ENCODE assay signal across 8 mouse cellular contexts in genomic region chr4:155490456-155490855, GRCm38 (mm10). TPM values are rescaled to one million over a fixed set of nuclear protein-coding genes. Genes with fewer than 3 reads are reported as not detected.
A peak's percentile ranks its signal among the peaks of the same experiment; 100 is the strongest.
DNase-seq lines count a peak whose midpoint lies in the region; ATAC-seq lines count a peak whose summit lies in the region.

No protein-coding gene starts in this region.

- H3K36me3 ChIP-seq in heart, embryonic 11.5 days (ENCODE audit: control insufficient read depth, insufficient read depth, low read length), result no peaks in the 10 kb centered on the region
- H3K36me3 ChIP-seq in embryonic facial prominence, embryonic 10.5 days (replicated peaks), result no peaks in the 10 kb centered on the region; the same call in 1 of the 2 replicates
- H3K36me3 ChIP-seq in intestine, embryonic 15.5 days, result no peaks in the 10 kb centered on the region
- H3K36me3 ChIP-seq in midbrain, embryonic 11.5 days (ENCODE audit: control insufficient read depth, insufficient read depth, low read length), result no peaks in the 10 kb centered on the region

- H3K9ac ChIP-seq in heart, embryonic 11.5 days (ENCODE audit: low read depth, low read length), result peak overlapping the region; percentile 99
- peak overlapping the region; percentile 99 for H3K9ac ChIP-seq in intestine, embryonic 15.5 days
- peak overlapping the region; percentile 100 for H3K9ac ChIP-seq in midbrain, embryonic 11.5 days (ENCODE audit: low read length)

- H3K27me3 ChIP-seq in heart, embryonic 11.5 days (ENCODE audit: control insufficient read depth, insufficient read depth, low read length), result no peaks in the 10 kb centered on the region
- H3K27me3 ChIP-seq in embryonic facial prominence, embryonic 10.5 days (replicated peaks; ENCODE audit: low read depth, poor library complexity, severe bottlenecking), result no peaks in the 10 kb centered on the region
- H3K27me3 ChIP-seq in intestine, embryonic 15.5 days (replicated peaks), result no peaks in the 10 kb centered on the region
- H3K27me3 ChIP-seq in midbrain, embryonic 11.5 days (ENCODE audit: control insufficient read depth, insufficient read depth, low read length), result no peaks in the 10 kb centered on the region; the same call in 1 of the 2 replicates

- WGBS in heart, embryonic 11.5 days (ENCODE audit: insufficient replicate concordance), result 40% methylated on average over 5 of the region's 5 CpGs
- WGBS in embryonic facial prominence, embryonic 10.5 days, result 36% methylated on average over 5 of the region's 5 CpGs
- 21% methylated on average over 5 of the region's 5 CpGs for WGBS in intestine, embryonic 15.5 days
- 28% methylated on average over 5 of the region's 5 CpGs for WGBS in midbrain, embryonic 11.5 days

- peak overlapping the region; percentile 91; the same call in 1 of the 2 replicates for H3K27ac ChIP-seq in heart, embryonic 11.5 days (ENCODE audit: low read depth, low read length)
- peak overlapping the region; percentile 100 for H3K27ac ChIP-seq in embryonic facial prominence, embryonic 10.5 days (replicated peaks)
- H3K27ac ChIP-seq in intestine, embryonic 15.5 days, result peak overlapping the region; percentile 78
- H3K27ac ChIP-seq in midbrain, embryonic 11.5 days (ENCODE audit: low read depth, low read length), result peak overlapping the region; percentile 84; the same call in 1 of the 2 replicates

- no peak for ATAC-seq in heart, embryonic 11.5 days (replicated peaks; ENCODE audit: insufficient number of reproducible peaks, low FRiP score, low TSS enrichment)
- ATAC-seq in intestine, embryonic 15.5 days, result no peak
- no peak; the same call in 1 of the 2 replicates for ATAC-seq in midbrain, embryonic 11.5 days (ENCODE audit: low FRiP score)
- no peak for ATAC-seq in megakaryocyte-erythroid progenitor cell, adult 5-6 weeks (replicated peaks; ENCODE audit: low FRiP score, low TSS enrichment, poor library complexity, severe bottlenecking)

- no peak for DNase-seq in heart, adult 9 months (ENCODE audit: low spot score in 2 of 2)
- DNase-seq in embryonic facial prominence, embryonic 10.5 days (ENCODE audit: low spot score), result no peak
- DNase-seq in midbrain, embryonic 11.5 days (ENCODE audit: low spot score, missing footprints), result no peak
- DNase-seq in retina, postnatal 1 day, result no peak
- no peak for DNase-seq in MN1 (ENCODE audit: low spot score)

- peak overlapping the region; percentile 71 for H3K4me3 ChIP-seq in heart, embryonic 11.5 days (ENCODE audit: low read depth, low read length)
- H3K4me3 ChIP-seq in embryonic facial prominence, embryonic 10.5 days, result peak overlapping the region; percentile 100
- peak overlapping the region; percentile 98 for H3K4me3 ChIP-seq in intestine, embryonic 15.5 days (replicated peaks)
- peak overlapping the region; percentile 99 for H3K4me3 ChIP-seq in midbrain, embryonic 11.5 days (ENCODE audit: low read depth, low read length)

- H3K9me3 ChIP-seq in heart, embryonic 11.5 days (replicated peaks; ENCODE audit: control insufficient read depth, low read length), result no peaks in the 10 kb centered on the region
- H3K9me3 ChIP-seq in embryonic facial prominence, embryonic 10.5 days, result no peaks in the 10 kb centered on the region
- H3K9me3 ChIP-seq in intestine, embryonic 15.5 days, result no peaks in the 10 kb centered on the region
- no peaks in the 10 kb centered on the region for H3K9me3 ChIP-seq in midbrain, embryonic 11.5 days (ENCODE audit: control insufficient read depth, low read length)

- H3K4me1 ChIP-seq in heart, embryonic 11.5 days (ENCODE audit: control insufficient read depth, insufficient read depth, low read length), result peaks cover 45% of the 10 kb centered on the region
- H3K4me1 ChIP-seq in embryonic facial prominence, embryonic 10.5 days, result peaks cover 64% of the 10 kb centered on the region
- H3K4me1 ChIP-seq in intestine, embryonic 15.5 days (replicated peaks), result peaks cover 57% of the 10 kb centered on the region
- H3K4me1 ChIP-seq in midbrain, embryonic 11.5 days (ENCODE audit: control insufficient read depth, insufficient read depth, low read length), result peaks cover 19% of the 10 kb centered on the region

- H3K4me2 ChIP-seq in heart, embryonic 11.5 days, result peak overlapping the region; percentile 81
- peak overlapping the region; percentile 76 for H3K4me2 ChIP-seq in intestine, embryonic 15.5 days (replicated peaks)
- peak overlapping the region; percentile 74 for H3K4me2 ChIP-seq in midbrain, embryonic 11.5 days

RNA-seq across cellular contexts. Expression of gene Gnb1, which starts 0.7 kb away (rescaled TPM):
- 410 and 416 TPM in 2 replicates for polyA plus RNA-seq in heart, embryonic 11.5 days (2014; fragmentation: Nextera tagmentation; extraction: Ambion mirVana)
- polyA plus RNA-seq in embryonic facial prominence, embryonic 10.5 days (2016; fragmentation: Nextera tagmentation; extraction: Ambion mirVana), result 642 and 655 TPM in 2 replicates
- 460 and 467 TPM in 2 replicates for polyA plus RNA-seq in intestine, embryonic 15.5 days (2015; fragmentation: Nextera tagmentation; extraction: Ambion mirVana)
- polyA plus RNA-seq in midbrain, embryonic 11.5 days (2014; fragmentation: Nextera tagmentation; extraction: Ambion mirVana), result 771 and 811 TPM in 2 replicates
- total RNA-seq in megakaryocyte-erythroid progenitor cell, adult 5-6 weeks (2014; fragmentation: Nextera tagmentation), result 219 and 229 TPM in 2 replicates
- total RNA-seq in megakaryocyte-erythroid progenitor cell, adult 5-6 weeks (2017), result 109 and 158 TPM in 2 replicates

RNA-seq across cellular contexts. Expression of gene Tmem52, which starts 21.5 kb away (rescaled TPM):
- polyA plus RNA-seq in heart, embryonic 11.5 days (2014; fragmentation: Nextera tagmentation; extraction: Ambion mirVana), result not detected in 2 replicates
- 0.16 TPM in 1 of 2 replicates, not detected in the other for polyA plus RNA-seq in embryonic facial prominence, embryonic 10.5 days (2016; fragmentation: Nextera tagmentation; extraction: Ambion mirVana)
- polyA plus RNA-seq in intestine, embryonic 15.5 days (2015; fragmentation: Nextera tagmentation; extraction: Ambion mirVana), result 2.1 and 2.2 TPM in 2 replicates
- polyA plus RNA-seq in midbrain, embryonic 11.5 days (2014; fragmentation: Nextera tagmentation; extraction: Ambion mirVana), result not detected in 2 replicates
- not detected in 2 replicates for total RNA-seq in megakaryocyte-erythroid progenitor cell, adult 5-6 weeks (2014; fragmentation: Nextera tagmentation)
- total RNA-seq in megakaryocyte-erythroid progenitor cell, adult 5-6 weeks (2017), result not detected in 2 replicates
